Mouse (Mus musculus) adrenal gland, adult (tissue): ENCODE results near the gene Clrn2.

Experiments used
- DNase-seq, 2 experiments: peaks; one replicate each; pipeline ENCODE4 v3.0.0; 2022 to 2023; ENCODE audit warnings: low spot score in 1 of 2; ENCODE audit not compliant: inconsistent age in 2 of 2

Clrn2 gene

GRCm38 (mm10) chr5:45453451-45453850 lies at the start of gene Clrn2:
Gene Clrn2 (plus strand): TSS chr5:45453751.
- no peak for DNase-seq

GRCm38 (mm10) chr5:45406129-45406528 lies 47.4 kb upstream of the Clrn2 start:
- DNase-seq: peak in 1 of 2 experiments; percentile 11

- DNase-seq: no peak
Measured at GRCm38 (mm10) chr5:45416478-45416877, 37.1 kb upstream of the Clrn2 start.

GRCm38 (mm10) chr5:45417859-45418443 lies 35.6 kb upstream of the Clrn2 start:
- DNase-seq: peak in 1 of 2 experiments; percentile 10

GRCm38 (mm10) chr5:45419841-45420638 lies 33.5 kb upstream of the Clrn2 start:
- peak; percentile 21 to 69 for DNase-seq

GRCm38 (mm10) chr5:45421881-45422844 lies 31.4 kb upstream of the Clrn2 start:
- peak in 1 of 2 experiments; percentile 15 for DNase-seq

GRCm38 (mm10) chr5:45424021-45424886 lies 29.3 kb upstream of the Clrn2 start:
- DNase-seq: peak in 1 of 2 experiments; percentile 77

GRCm38 (mm10) chr5:45425771-45426170 lies 27.8 kb upstream of the Clrn2 start:
- peak in 1 of 2 experiments; percentile 12 for DNase-seq

GRCm38 (mm10) chr5:45426416-45427034 lies 27.0 kb upstream of the Clrn2 start:
- DNase-seq: peak in 1 of 2 experiments; percentile 12

- peak in 1 of 2 experiments; percentile 16 for DNase-seq
Measured at GRCm38 (mm10) chr5:45427891-45428290, 25.7 kb upstream of the Clrn2 start.

- DNase-seq: no peak
Measured at GRCm38 (mm10) chr5:45435967-45436950, 17.3 kb upstream of the Clrn2 start.

GRCm38 (mm10) chr5:45437826-45438225 lies 15.7 kb upstream of the Clrn2 start:
- DNase-seq: peak in 1 of 2 experiments; percentile 54

GRCm38 (mm10) chr5:45438301-45438700 lies 15.2 kb upstream of the Clrn2 start:
- DNase-seq: no peak

GRCm38 (mm10) chr5:45441124-45441523 lies 12.4 kb upstream of the Clrn2 start:
- DNase-seq: peak; percentile 23 to 75

- no peak for DNase-seq
Measured at GRCm38 (mm10) chr5:45441745-45442144, 11.8 kb upstream of the Clrn2 start.

- DNase-seq: no peak
Measured at GRCm38 (mm10) chr5:45444130-45444832, 9.3 kb upstream of the Clrn2 start.

- DNase-seq: peak in 1 of 2 experiments; percentile 20
Measured at GRCm38 (mm10) chr5:45448676-45449075, 4.9 kb upstream of the Clrn2 start.

- DNase-seq: peak in 1 of 2 experiments; percentile 18
Measured at GRCm38 (mm10) chr5:45449206-45449605, 4.3 kb upstream of the Clrn2 start.
